Mouse (Mus musculus) urinary bladder, adult 18-20 months (tissue): Measurements from ENCODE around the gene Dnajc1.

Experiments used
- DNase-seq, 2 experiments: peaks; one replicate each; pipeline ENCODE4 v3.0.0; 2022; ENCODE audit warnings: low spot score in 2 of 2, mixed read lengths in 2 of 2

Dnajc1 gene

DNA sequence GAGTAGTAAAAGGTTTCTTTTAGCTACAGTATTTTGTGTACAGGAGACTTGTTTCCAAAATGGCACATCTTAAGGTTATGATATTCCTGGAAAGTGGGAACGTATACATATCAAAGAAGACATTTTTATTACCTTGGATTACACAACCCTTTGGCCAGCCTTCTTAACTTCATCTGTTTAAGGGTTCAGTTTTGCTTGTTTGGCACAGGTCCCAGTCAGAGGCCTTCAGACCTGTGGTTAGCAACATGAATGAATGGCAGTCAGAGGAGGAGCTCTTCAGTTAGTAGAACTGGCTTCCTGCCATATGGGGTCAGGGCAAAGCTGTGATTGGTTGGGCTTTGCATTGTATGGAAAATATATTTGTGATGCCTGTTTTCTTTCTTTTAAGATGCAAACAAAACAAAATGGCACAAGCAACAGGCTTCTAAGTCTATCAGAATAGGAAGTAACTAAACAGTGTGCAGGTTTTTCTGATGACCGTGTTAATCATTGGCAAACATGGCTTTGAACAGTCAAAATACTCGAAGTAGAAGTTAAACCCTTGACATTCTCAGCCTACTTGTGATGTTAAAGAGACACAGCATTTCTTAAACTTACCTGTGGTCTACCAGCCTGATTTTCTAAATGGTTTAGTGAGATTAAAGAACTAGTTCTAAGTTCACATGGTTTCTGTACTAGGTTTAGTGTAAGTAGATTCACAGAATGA is 196.8 kb downstream of the Dnajc1 start:
- DNase-seq, result no peak

DNA sequence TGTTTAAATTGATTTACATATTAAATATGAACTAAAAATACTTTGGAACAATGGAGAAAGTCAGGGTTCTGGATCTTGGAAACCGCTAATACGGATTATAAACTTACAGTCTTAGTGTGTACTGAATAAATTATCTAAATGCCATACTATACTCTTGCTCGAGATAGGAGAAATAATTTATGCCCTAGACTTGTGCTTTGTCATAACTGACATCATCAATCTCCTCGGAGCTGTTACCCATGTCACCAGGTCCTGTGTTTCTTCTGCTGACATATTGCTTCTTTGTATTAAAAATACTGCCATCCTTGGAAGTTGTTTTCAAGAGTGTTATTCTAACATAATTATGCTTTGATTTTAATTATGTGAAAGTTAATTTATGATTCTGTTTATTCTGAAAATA is 197.3 kb downstream of the Dnajc1 start:
- DNase-seq, result no peak

DNA sequence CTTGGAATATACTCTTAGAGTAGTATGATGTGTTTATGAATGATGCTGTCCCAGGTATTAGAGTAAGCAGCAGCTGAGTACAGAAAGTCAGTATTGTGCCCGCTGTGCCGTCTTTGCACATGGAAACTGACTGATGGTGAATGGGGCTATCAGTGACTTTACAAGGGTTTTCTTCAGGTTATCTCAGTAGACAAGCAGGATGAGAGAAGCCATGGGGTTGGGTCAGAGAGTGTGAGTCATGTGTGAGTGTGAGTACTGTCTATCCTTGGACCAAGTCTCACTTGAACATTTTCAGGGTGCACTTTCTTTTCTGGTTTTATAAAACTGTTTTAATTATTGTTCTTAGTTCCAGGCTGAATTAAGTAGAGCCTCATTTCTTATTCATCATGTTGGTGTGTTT is 204.3 kb downstream of the Dnajc1 start:
- DNase-seq, result no peak

- no peak for DNase-seq
These were observed 209.6 kb downstream of the Dnajc1 start for GRCm38 (mm10) chr2:18183079-18183478.

DNA sequence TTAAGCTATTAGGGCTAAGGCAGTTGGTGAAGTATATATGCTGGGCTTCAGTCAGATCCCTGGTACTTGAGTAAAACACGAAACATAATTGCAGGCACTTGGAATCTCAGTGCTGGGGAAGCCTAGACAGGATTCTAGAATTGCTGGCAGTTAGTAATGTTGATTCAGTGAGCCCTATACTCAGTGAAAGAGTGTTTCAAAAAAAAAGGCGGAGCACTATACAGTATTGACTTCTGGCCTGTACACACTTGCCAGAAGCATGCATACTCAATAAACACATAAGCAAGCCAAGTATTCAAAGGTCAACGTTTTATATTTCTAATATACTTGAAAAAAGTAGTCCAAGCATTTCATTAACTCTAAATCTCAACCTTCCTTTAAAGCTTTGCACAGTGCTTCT is 211.0 kb downstream of the Dnajc1 start:
- no peak for DNase-seq

DNA sequence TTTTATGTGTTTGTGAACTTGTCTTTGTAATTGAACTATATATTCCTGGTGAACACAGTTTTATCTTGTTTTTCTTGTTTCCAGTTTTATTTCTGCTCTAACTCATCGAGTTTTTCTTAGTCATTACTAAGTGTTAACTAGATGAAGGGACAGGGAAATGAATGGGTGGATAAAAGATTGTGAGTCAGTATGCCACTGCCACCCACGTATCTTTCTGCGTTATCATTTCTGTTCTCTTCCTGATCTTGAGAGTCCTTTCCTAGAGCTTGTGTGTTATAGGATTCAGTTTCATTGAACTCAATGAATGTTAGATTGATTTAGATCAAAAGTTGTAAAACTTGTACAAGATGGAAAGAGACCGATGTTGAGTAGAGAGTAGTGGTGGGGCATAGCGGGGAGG is 212.3 kb downstream of the Dnajc1 start:
- no peak for DNase-seq

- no peak for DNase-seq
These were observed 216.4 kb downstream of the Dnajc1 start for GRCm38 (mm10) chr2:18176235-18176634.

- DNase-seq, result no peak
These were observed 217.4 kb downstream of the Dnajc1 start for GRCm38 (mm10) chr2:18175234-18175633.

DNA sequence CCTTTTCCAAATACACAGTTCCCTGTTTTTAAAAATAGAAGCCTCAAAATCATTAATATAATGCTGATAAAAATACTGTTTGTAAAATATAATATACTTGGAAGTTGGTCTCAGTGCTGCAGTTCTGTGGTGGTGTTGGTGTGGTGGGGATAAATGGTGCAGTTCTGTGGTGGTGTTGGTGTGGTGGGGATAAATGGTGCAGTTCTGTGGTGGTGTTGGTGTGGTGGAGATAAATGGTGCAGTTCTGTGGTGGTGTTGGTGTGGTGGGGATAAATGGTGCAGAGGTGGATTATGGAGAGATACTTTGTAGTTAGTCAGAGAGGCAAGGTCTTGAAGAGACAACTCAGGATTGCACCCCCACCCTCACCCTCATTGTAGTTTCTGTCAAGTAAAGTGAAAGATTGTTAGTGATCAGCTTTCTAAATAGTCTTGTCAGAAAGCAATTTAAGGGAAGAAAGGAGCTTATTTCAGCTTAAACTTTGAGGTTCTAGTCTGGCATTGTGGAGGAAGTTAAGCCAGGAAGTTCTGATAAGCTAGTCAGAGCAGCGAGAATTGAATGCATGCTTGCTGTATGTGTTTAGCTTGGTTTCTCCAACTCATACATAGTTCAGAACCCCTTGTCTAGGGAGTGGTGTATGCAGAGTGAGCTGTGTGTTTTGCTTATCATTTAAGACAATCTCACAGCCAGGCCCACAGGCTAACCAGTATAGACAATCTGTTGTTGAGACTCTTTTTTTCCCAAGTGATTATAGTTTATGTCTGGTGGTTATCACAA is 223.3 kb downstream of the Dnajc1 start:
- DNase-seq, result no peak

GRCm38 (mm10) chr2:18165511-18165910 is 227.1 kb downstream of the Dnajc1 start:
- no peak for DNase-seq

- DNase-seq, result no peak
These were observed 231.6 kb downstream of the Dnajc1 start for GRCm38 (mm10) chr2:18160992-18161391.

- DNase-seq, result no peak
These were observed 233.2 kb downstream of the Dnajc1 start for GRCm38 (mm10) chr2:18159426-18159825.

DNA sequence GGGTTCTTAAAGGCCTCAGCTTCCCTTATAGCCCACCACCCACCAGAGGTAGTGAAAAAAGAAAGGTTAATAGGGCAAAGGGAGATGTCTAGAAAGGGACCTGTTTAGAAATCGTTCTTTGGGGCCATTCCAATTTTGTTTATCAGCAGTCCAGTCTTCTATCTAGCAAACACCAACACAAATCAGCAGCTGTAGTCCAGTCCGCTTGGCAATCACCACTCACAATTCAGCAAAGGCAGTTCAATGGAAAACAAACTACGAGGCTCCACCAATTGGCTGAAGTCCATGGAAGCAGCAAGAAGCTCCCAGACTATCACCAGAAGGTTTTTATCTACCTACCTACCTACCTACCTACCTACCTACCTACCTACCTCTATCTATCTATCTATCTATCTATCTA is 236.5 kb downstream of the Dnajc1 start:
- no peak for DNase-seq
